Mouse (Mus musculus): ENCODE measurements around the gene Ehd2.

Ehd2 gene

GRCm38 (mm10) chr7:15975451-15975850 is 8.1 kb upstream of the Ehd2 start:
- DNase-seq (ENCODE audit: low read depth), result no peak

- DNase-seq (ENCODE audit: low read depth), result peak; percentile 82
Observed at GRCm38 (mm10) chr7:15974712-15975111, 7.3 kb upstream of the Ehd2 start.

GRCm38 (mm10) chr7:15972247-15972646 is 4.9 kb upstream of the Ehd2 start:
- DNase-seq (ENCODE audit: low read depth), result no peak

DNA sequence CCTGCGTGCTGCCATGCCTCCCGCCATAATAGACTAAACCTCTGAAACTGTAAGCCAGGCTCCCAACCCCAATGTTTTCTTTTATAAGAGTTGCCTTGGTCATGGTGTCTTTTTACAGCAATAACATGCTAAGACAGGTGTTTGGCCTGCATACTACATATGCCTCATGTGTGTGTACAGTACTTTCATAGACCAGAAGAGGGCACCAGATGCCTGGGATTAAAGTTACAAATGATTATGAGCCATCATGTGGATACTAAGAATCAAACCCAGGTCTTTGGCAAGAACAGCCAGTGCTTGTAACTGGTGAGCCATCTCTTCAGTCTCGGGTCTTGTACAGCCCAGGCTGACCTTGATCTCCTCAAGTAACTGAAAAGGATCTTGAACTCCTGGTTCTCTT is 2.3 kb upstream of the Ehd2 start:
- DNase-seq (ENCODE audit: low read depth), result peak; percentile 42

- no peak for DNase-seq (ENCODE audit: low read depth)
Observed at GRCm38 (mm10) chr7:15968322-15968721, 955 bp upstream of the Ehd2 start.

- no peak for DNase-seq (ENCODE audit: low read depth)
Observed at GRCm38 (mm10) chr7:15966489-15966888, 878 bp downstream of the Ehd2 start.

DNA sequence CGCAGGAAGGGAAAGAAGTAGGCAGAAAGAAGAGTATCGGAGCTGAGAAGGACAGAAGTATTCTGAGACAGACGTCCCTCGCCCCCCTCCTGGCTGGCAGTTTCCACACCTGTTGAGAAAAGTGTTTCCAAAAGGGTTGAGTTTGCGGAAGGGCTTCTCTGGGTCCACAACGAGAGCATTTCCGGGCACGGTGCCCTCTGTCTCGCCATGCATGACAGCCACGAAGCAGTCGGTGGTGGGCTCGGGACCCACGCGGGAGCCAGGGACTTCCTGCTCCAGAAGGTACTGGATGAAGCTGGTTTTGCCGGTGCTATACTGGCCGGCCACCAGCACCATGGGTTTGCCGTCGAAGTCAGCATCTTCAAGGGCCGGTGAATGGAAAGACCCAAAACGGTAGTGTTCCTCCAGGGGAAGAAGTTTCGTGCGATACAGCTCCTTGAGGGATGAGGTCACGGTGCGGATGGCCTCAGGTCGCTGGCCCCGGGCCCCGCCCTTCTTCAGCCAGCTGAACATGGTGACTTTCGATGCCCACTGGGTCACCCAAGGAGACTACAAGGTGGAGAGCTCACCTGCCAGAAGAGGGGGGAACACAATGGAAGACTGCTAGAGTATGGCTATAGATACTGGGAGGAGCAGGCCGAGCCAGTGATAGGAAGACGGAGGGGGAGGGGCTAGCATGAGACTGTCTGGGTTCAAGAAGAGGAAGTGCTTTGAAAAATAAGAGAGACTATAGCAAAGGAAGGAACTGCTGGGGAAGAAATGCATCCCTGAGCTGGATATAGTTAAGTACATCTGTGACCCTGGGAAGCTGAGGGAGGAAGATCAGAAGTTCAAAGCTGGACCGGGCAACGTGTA is 3.3 kb downstream of the Ehd2 start:
- DNase-seq (ENCODE audit: low read depth), result no peak

- DNase-seq (ENCODE audit: low read depth), result no peak
Observed at GRCm38 (mm10) chr7:15962311-15963288, 4.8 kb downstream of the Ehd2 start.

DNA sequence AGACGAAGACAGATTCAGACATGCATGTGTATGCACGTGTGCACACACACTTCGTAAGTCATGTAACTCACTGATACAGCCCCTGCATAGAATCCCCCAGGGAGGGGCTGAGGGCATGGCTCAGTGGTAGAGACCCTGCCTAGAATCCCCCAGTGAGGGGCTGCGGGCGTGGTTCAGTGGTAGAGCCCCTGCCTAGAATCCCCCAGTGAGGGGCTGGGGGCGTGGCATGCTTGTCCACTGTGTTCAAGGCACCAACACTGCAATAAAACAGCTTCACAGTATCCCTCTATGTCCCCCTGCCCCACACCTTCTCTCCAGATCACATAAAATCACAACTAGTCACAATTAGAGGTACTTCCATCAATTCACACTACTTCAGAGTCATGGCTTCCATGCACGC is 5.6 kb downstream of the Ehd2 start:
- no peak for DNase-seq (ENCODE audit: low read depth)

DNA sequence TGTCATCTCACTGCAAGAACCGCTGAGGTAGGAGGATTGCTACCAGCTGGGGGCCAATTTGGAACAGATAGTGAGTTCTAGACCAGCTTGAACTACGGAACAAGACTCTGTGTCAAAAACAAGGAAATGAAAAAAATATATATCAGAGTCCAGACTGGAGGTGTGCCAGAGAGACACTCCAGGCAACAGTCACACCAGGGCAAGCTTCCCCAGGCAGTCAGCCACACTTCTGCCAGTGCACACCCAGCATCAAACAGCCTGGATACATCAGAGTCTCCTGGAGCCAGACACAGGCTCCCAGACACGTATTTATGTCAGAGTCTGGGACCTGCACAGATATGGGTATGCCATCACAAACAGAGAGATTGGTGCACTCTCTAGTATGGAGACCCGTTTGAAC is 6.1 kb downstream of the Ehd2 start:
- DNase-seq (ENCODE audit: low read depth), result no peak

- no peak for DNase-seq (ENCODE audit: low read depth)
Observed at GRCm38 (mm10) chr7:15960691-15961090, 6.7 kb downstream of the Ehd2 start.

GRCm38 (mm10) chr7:15956143-15956542 is 11.2 kb downstream of the Ehd2 start:
- no peak for DNase-seq (ENCODE audit: low read depth)

- DNase-seq (ENCODE audit: low read depth), result peak; percentile 17
Observed at GRCm38 (mm10) chr7:15955509-15955908, 11.9 kb downstream of the Ehd2 start.

GRCm38 (mm10) chr7:15954978-15955443 is 12.4 kb downstream of the Ehd2 start:
- DNase-seq (ENCODE audit: low read depth), result no peak

GRCm38 (mm10) chr7:15954436-15954835 is 12.9 kb downstream of the Ehd2 start:
- no peak for DNase-seq (ENCODE audit: low read depth)

GRCm38 (mm10) chr7:15953307-15954074 is 13.9 kb downstream of the Ehd2 start:
- DNase-seq (ENCODE audit: low read depth), result peak; percentile 68

- DNase-seq (ENCODE audit: low read depth), result no peak
Observed at GRCm38 (mm10) chr7:15952416-15952815, 15.0 kb downstream of the Ehd2 start.

GRCm38 (mm10) chr7:15950008-15950407 is 17.4 kb downstream of the Ehd2 start:
- DNase-seq (ENCODE audit: low read depth), result no peak

DNA sequence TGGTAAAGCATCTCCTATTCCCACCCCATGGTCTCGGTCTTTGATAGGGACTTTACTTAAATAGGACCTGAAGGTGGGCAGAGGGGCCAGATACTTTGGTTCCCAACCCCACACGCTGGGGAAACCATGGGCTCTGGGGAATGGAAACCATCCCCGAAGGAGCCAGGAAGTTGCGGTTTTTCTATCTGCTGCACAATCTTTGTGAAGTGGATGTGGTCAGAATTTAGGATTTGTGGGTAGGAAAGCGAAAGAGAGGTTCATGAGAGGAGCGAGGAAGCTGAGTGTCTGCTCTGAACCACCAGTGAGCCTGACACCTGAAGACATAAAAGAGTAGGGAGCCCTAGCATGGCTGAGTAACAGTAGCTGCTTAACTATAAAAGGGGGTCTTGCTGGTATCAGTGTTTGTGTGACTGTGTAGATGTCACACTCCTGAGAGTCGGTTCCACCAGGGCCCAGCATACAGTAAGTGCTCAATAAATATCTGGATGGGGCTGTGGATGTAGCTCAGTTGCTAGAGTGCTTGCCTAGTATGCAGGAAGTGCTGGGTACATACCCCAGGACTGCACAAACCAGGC is 18.1 kb downstream of the Ehd2 start:
- peak; percentile 74 for DNase-seq (ENCODE audit: low read depth)

DNA sequence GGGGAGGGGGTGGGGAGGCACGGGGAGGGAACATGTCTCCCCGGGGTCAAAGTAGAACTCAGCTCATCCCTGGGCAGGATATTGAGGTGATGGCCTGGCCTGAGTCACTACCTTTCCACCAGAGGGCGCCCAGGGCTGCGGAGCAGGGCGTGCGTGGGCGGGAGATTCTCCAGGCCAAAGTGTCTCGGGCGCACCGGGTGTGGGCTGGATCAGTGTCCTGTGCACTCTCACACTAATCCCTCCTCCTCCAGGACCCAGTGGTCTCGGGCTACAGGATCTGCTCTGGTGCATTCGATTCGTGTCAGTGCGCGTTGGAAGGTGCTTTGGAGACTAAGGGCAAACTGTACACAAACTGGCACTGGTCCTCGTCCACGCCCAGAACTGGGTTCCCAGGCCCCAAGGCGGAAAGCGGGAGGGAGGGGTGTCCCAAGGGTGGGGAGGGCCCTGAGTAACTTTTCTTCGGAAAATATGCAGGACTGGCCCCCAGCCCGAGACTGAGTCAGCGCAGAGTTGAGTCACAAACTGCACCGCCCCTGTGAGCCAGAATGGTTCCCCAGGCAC is 18.9 kb downstream of the Ehd2 start:
- peak; percentile 87 for DNase-seq (ENCODE audit: low read depth)

- no peak for DNase-seq (ENCODE audit: low read depth)
Observed at GRCm38 (mm10) chr7:15947653-15948260, 19.6 kb downstream of the Ehd2 start.

Measured in naive thymus-derived CD4-positive, alpha-beta T cell, adult 2 months (primary cell).